Comparison of ENCODE assay signal across 13 mouse cellular contexts in genomic region chr11:53525461-53525860, GRCm38 (mm10). TPM values are rescaled to one million over a fixed set of nuclear protein-coding genes. Genes with fewer than 3 reads are reported as not detected.
DNase-seq lines count a peak whose midpoint lies in the region; ATAC-seq and TF ChIP-seq lines count a peak whose summit lies in the region.
"Had no signal": no experiment of that assay in that cellular context is flagged by ENCODE, and none has a peak within 500 bp of the region (broad histone marks: within the 10 kb centered on the region; RNA-seq: fewer than 3 reads in every experiment).

No protein-coding gene starts in this region.

- no peak overlapping the region for H3K4me3 ChIP-seq in cerebellum, adult 2 months (replicated peaks; ENCODE audit: insufficient read depth, low read depth, low read length)
- H3K4me3 ChIP-seq in kidney, embryonic 16.5 days (ENCODE audit: low read length) = no peak overlapping the region

- DNase-seq in cerebellum, adult 2 months = no peak
- no peak for DNase-seq in cerebellum, postnatal 4 days (ENCODE audit: low spot score in 2 of 2)
- peak; percentile 73 for DNase-seq in ES-CJ7 (ENCODE audit: low read depth, low spot score)
- peak; percentile 70 to 79 for DNase-seq in heart, adult 18-20 months
- DNase-seq in thymus, adult 18-20 months = no peak
- no peak for DNase-seq in layer of hippocampus, adult 8-10 months (ENCODE audit: low spot score in 2 of 2)
- DNase-seq in thymus, postnatal 0 days (ENCODE audit: low spot score) = no peak
- DNase-seq: cerebellum, postnatal 36 days had no signal

- H3K9me3 ChIP-seq in kidney, embryonic 16.5 days (ENCODE audit: low read length) = no peaks in the 10 kb centered on the region
- H3K9me3 ChIP-seq: megakaryocyte, embryonic 14.5 days had no signal

- H3K4me2 ChIP-seq in kidney, embryonic 16.5 days (replicated peaks; ENCODE audit: low read depth, low read length) = no peak overlapping the region

- no peak for TF ChIP-seq POLR2A in cerebellum, adult 2 months (IDR thresholded peaks at IDR 0.05; ENCODE audit: borderline replicate concordance, insufficient read depth, low read length)

- H3K36me3 ChIP-seq in kidney, embryonic 16.5 days (ENCODE audit: insufficient read depth, low read length) = no peaks in the 10 kb centered on the region

- TF ChIP-seq CTCF in cerebellum, adult 2 months (IDR thresholded peaks at IDR 0.05; ENCODE audit: borderline replicate concordance, insufficient read depth, low read depth, low read length) = no peak

- H3K9ac ChIP-seq in kidney, embryonic 16.5 days (replicated peaks; ENCODE audit: low read length) = no peak overlapping the region

- ATAC-seq in kidney, embryonic 16.5 days (ENCODE audit: low FRiP score, low TSS enrichment) = 0 out of 2 replicates have a peak, but pooled peaks have one; percentile 24

- WGBS in cerebellum, adult 2 months = 40% methylated on average over 4 of the region's 4 CpGs
- 49% methylated on average over 4 of the region's 4 CpGs for whole genome bisulfite sequencing in kidney, embryonic 16.5 days

- H3K4me1 ChIP-seq in cerebellum, adult 2 months (ENCODE audit: control insufficient read depth, insufficient read depth, low read length) = peaks cover 70% of the 10 kb centered on the region
- peaks cover 29% of the 10 kb centered on the region for H3K4me1 ChIP-seq in kidney, embryonic 16.5 days (ENCODE audit: insufficient read depth, low read length)

- no peaks in the 10 kb centered on the region for H3K27me3 ChIP-seq in cerebellum, adult 2 months (ENCODE audit: control insufficient read depth, insufficient read depth, low read length)
- no peaks in the 10 kb centered on the region for H3K27me3 ChIP-seq in kidney, embryonic 16.5 days (ENCODE audit: insufficient read depth, low read length)
- H3K27me3 ChIP-seq: megakaryocyte, embryonic 14.5 days had no signal

- H3K27ac ChIP-seq in cerebellum, adult 2 months (ENCODE audit: insufficient read depth, low read length) = peak overlapping the region; percentile 74
- no peak overlapping the region for H3K27ac ChIP-seq in kidney, embryonic 16.5 days (ENCODE audit: low read length)

RNA-seq across cellular contexts. Expression of gene Sept8, which starts 6.4 kb away (rescaled TPM):
- polyA plus RNA-seq in cerebellum, adult 2 months (2012; rRNA removed) = 318 and 354 TPM in 2 replicates
- total RNA-seq in heart, adult 18-20 months (2021) = 10 to 100 TPM; 24.7 to 24.8 TPM
- polyA plus RNA-seq in kidney, embryonic 16.5 days (2015; fragmentation: Nextera tagmentation; extraction: Ambion mirVana) = 25.7 and 25.9 TPM in 2 replicates
- 100 to 1,000 TPM; 248 to 260 (median 255) TPM for total RNA-seq in layer of hippocampus, adult 8-10 months (2022)
- 11.1 and 12.1 TPM in 2 replicates for polyA plus RNA-seq in thymus, postnatal 0 days (2015; fragmentation: Nextera tagmentation; extraction: Ambion mirVana)

RNA-seq across cellular contexts. Expression of gene Kif3a, which starts 41.7 kb away (rescaled TPM):
- polyA plus RNA-seq in cerebellum, adult 2 months (2012; rRNA removed) = 91.1 and 93.2 TPM in 2 replicates
- 10 to 100 TPM in 1 of 2 experiments, 1 to 10 TPM in 1; 8.4 to 11.2 TPM for total RNA-seq in heart, adult 18-20 months (2021)
- polyA plus RNA-seq in kidney, embryonic 16.5 days (2015; fragmentation: Nextera tagmentation; extraction: Ambion mirVana) = 62.8 and 72.5 TPM in 2 replicates
- total RNA-seq in layer of hippocampus, adult 8-10 months (2022) = 100 to 1,000 TPM; 115 to 156 (median 130) TPM
- polyA plus RNA-seq in thymus, postnatal 0 days (2015; fragmentation: Nextera tagmentation; extraction: Ambion mirVana) = 23.8 and 25.1 TPM in 2 replicates

RNA-seq across cellular contexts. Expression of gene Sowaha, which starts 45.4 kb away (rescaled TPM):
- polyA plus RNA-seq in cerebellum, adult 2 months (2012; rRNA removed) = 23.1 and 27.1 TPM in 2 replicates
- under 1 TPM; 0.28 to 0.30 TPM for total RNA-seq in heart, adult 18-20 months (2021)
- 0.17 and 0.23 TPM in 2 replicates for polyA plus RNA-seq in kidney, embryonic 16.5 days (2015; fragmentation: Nextera tagmentation; extraction: Ambion mirVana)
- 100 to 1,000 TPM in 2 of 4 experiments, 10 to 100 TPM in 2; 91.6 to 119 (median 104) TPM for total RNA-seq in layer of hippocampus, adult 8-10 months (2022)
- 0.05 and 0.15 TPM in 2 replicates for polyA plus RNA-seq in thymus, postnatal 0 days (2015; fragmentation: Nextera tagmentation; extraction: Ambion mirVana)

RNA-seq across cellular contexts. Expression of gene Gm9945, which starts 45.5 kb away (rescaled TPM):
- polyA plus RNA-seq in cerebellum, adult 2 months (2012; rRNA removed) = 0.65 and 1.6 TPM in 2 replicates
- total RNA-seq in heart, adult 18-20 months (2021) = not detected
- not detected in 2 replicates for polyA plus RNA-seq in kidney, embryonic 16.5 days (2015; fragmentation: Nextera tagmentation; extraction: Ambion mirVana)
- 1 to 10 TPM; 1.8 to 4.9 (median 2.8) TPM for total RNA-seq in layer of hippocampus, adult 8-10 months (2022)
- polyA plus RNA-seq in thymus, postnatal 0 days (2015; fragmentation: Nextera tagmentation; extraction: Ambion mirVana) = not detected in 2 replicates
- total RNA-seq: adrenal gland, adult 18-20 months had no signal

RNA-seq across cellular contexts. Expression of gene Gm9837, which starts 55.2 kb away (rescaled TPM):
- not detected in 2 replicates for polyA plus RNA-seq in cerebellum, adult 2 months (2012; rRNA removed)
- not detected for total RNA-seq in heart, adult 18-20 months (2021)
- polyA plus RNA-seq in kidney, embryonic 16.5 days (2015; fragmentation: Nextera tagmentation; extraction: Ambion mirVana) = not detected in 2 replicates
- under 1 TPM in 1 of 4 experiments, not detected in 3; 0.69 TPM for total RNA-seq in layer of hippocampus, adult 8-10 months (2022)
- not detected in 2 replicates for polyA plus RNA-seq in thymus, postnatal 0 days (2015; fragmentation: Nextera tagmentation; extraction: Ambion mirVana)
- total RNA-seq: adrenal gland, adult 18-20 months; left cerebral cortex, adult 18-20 months had no signal
- polyA plus RNA-seq: urinary bladder, adult 2 months had no signal

Comparison
In these comparisons a context has a peak if more than half of its experiments do, and no peak if none do; other contexts are left out.
1. DNase-seq: peak in ES-CJ7 (single experiment) and heart, adult 18-20 months (2 of 2); none in cerebellum, adult 2 months (0 of 2), cerebellum, postnatal 4 days (0 of 2), thymus, adult 18-20 months (0 of 2), layer of hippocampus, adult 8-10 months (0 of 2) and thymus, postnatal 0 days (single experiment).
2. RNA of gene Sept8, which starts 6.4 kb away (polyA plus RNA-seq): 318 to 354 TPM in cerebellum, adult 2 months; 25.7 to 25.9 TPM in kidney, embryonic 16.5 days and 11.1 to 12.1 TPM in thymus, postnatal 0 days; every median in the first group is over 10 times any median in the second.
3. RNA of gene Sowaha, which starts 45.4 kb away (polyA plus RNA-seq): 23.1 to 27.1 TPM in cerebellum, adult 2 months; 0.17 to 0.23 TPM in kidney, embryonic 16.5 days and 0.05 to 0.15 TPM in thymus, postnatal 0 days; every median in the first group is over 10 times any median in the second.